Mouse (Mus musculus): ENCODE results near the gene S1pr1. TPM values are rescaled to one million over a fixed set of nuclear protein-coding genes. Genes with fewer than 3 reads are reported as not detected.

The S1pr1 gene
- polyA plus RNA-seq, 1 experiment from 2014 or later: 39.9 TPM

DNA sequence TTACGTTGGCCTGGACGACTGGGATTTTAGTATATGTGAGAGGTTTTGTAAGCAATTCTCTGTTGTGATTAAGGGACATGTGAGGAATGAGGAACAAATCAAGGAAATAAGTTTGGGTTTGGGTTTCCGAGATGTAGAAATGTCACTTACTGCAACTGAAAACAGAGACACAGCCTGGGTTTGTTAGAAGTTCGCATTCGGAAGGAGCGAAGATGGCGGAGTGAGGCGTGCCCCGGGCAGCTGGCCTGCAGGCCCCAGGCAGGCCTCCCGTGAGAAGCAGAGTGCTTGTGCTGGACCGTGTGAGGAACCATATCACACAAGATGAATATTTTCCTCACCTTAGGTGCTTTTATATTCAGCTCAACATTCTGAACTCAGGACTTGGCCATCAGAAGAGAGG lies 30.2 kb upstream of the S1pr1 start:
- 98% methylated on average over 11 of the region's 11 CpGs for WGBS
- Histone ChIP-seq H3K9me3 (ENCODE audit: control insufficient read depth, low read length) (no peaks in the 10 kb centered on the region), H3K4me2 (ENCODE audit: low read length) (no peak overlapping the region), H3K36me3 (ENCODE audit: control insufficient read depth, insufficient read depth, low read length) (no peaks in the 10 kb centered on the region), H3K27ac (ENCODE audit: low read depth, low read length) (no peak overlapping the region), H3K27me3 (replicated peaks; ENCODE audit: control insufficient read depth, insufficient read depth, low read length) (no peaks in the 10 kb centered on the region), H3K4me1 (ENCODE audit: control insufficient read depth, insufficient read depth, low read depth, low read length) (no peaks in the 10 kb centered on the region), H3K9ac (ENCODE audit: low read depth, low read length) (no peak overlapping the region), H3K4me3 (ENCODE audit: low read length) (no peak overlapping the region)
- no peak for ATAC-seq

DNA sequence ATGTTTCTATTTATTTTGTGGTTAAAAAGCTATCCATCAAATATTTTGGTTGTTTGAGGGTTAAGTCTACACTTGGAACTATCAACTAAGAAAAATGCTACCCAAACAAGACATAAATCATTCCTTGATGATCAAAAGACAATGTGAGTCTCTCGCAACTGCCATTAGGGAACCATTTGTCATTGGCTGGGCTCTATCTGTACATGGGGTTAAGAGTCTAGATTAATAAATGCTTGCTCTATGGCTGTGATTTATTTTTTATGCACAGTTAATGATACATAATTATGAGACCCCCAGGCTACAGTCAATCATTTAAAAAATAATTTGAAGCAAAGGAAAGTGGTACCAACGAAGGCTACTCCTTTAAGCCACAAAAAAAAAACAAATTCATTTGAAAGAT lies 23.7 kb upstream of the S1pr1 start:
- ATAC-seq: no peak
- Histone ChIP-seq H3K36me3 (ENCODE audit: control insufficient read depth, insufficient read depth, low read length) (no peaks in the 10 kb centered on the region), H3K9ac (ENCODE audit: low read depth, low read length) (no peak overlapping the region), H3K4me1 (ENCODE audit: control insufficient read depth, insufficient read depth, low read depth, low read length) (peaks cover 3% of the 10 kb centered on the region), H3K9me3 (ENCODE audit: control insufficient read depth, low read length) (no peaks in the 10 kb centered on the region), H3K4me2 (ENCODE audit: low read length) (no peak overlapping the region), H3K4me3 (ENCODE audit: low read length) (no peak overlapping the region), H3K27me3 (replicated peaks; ENCODE audit: control insufficient read depth, insufficient read depth, low read length) (no peaks in the 10 kb centered on the region), H3K27ac (ENCODE audit: low read depth, low read length) (no peak overlapping the region)
- 32% methylated on average over 2 of the region's 2 CpGs for WGBS

DNA sequence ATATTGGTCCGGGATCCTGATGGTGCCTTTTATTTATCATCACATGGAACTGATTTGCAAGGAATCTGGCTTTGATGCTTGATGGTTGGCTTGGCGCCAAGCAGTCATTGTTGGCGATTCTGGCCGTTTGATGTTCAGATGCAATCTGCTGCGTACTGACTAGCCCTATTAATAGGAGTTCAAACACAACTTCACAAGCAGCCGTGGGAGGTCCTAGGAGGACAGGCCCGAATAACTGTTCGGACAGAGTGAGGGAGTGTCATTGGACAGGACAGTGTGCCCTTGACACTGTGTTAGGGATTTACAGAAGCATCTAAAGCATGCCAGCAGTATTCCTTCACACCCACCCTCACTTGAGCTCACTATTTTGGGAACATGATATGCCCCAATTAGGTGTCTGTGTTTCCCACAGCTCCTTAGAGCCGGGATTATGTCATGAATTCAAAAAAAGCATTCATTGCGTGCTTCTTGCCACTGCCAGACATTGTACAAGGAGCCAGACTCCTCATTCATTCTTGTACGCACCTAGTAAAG lies 23.0 kb upstream of the S1pr1 start:
- Histone ChIP-seq H3K9me3 (ENCODE audit: control insufficient read depth, low read length) (no peaks in the 10 kb centered on the region), H3K27ac (ENCODE audit: low read depth, low read length) (no peak overlapping the region), H3K4me1 (ENCODE audit: control insufficient read depth, insufficient read depth, low read depth, low read length) (peaks cover 3% of the 10 kb centered on the region), H3K4me2 (ENCODE audit: low read length) (no peak overlapping the region), H3K9ac (ENCODE audit: low read depth, low read length) (no peak overlapping the region), H3K27me3 (replicated peaks; ENCODE audit: control insufficient read depth, insufficient read depth, low read length) (no peaks in the 10 kb centered on the region), H3K36me3 (ENCODE audit: control insufficient read depth, insufficient read depth, low read length) (no peaks in the 10 kb centered on the region), H3K4me3 (ENCODE audit: low read length) (no peak overlapping the region)
- 32% methylated on average over 11 of the region's 11 CpGs for WGBS
- ATAC-seq: no peak

DNA sequence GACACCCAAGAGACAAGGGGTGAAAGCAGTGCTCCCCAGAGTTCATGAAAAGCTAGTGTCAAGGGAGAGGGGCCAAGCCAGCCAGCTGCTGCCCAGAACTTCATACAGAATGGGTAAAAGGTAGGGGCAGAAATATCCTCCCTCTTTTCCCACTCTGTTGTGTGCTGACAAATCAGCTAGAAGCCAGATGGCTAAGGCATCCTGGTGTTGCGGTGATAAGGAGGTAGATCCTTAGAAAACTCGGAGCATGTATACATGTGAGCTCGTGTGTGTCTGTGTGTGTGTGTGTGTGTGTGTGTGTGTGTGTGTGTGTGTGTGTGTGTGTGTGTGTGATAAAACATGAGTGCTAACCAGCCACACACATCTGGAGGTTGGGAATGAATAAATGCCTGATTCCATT lies 20.7 kb upstream of the S1pr1 start:
- WGBS: 80% methylated on average over 3 of the region's 3 CpGs
- no peaks in the 10 kb centered on the region for H3K9me3 ChIP-seq (ENCODE audit: control insufficient read depth, low read length)
- H3K4me2 ChIP-seq (ENCODE audit: low read length): no peak overlapping the region
- ATAC-seq: no peak
- no peak overlapping the region for H3K4me3 ChIP-seq (ENCODE audit: low read length)
- H3K4me1 ChIP-seq (ENCODE audit: control insufficient read depth, insufficient read depth, low read depth, low read length): peaks cover 3% of the 10 kb centered on the region
- no peak overlapping the region for H3K27ac ChIP-seq (ENCODE audit: low read depth, low read length)
- H3K9ac ChIP-seq (ENCODE audit: low read depth, low read length): no peak overlapping the region
- H3K27me3 ChIP-seq (replicated peaks; ENCODE audit: control insufficient read depth, insufficient read depth, low read length): no peaks in the 10 kb centered on the region
- H3K36me3 ChIP-seq (ENCODE audit: control insufficient read depth, insufficient read depth, low read length): no peaks in the 10 kb centered on the region

DNA sequence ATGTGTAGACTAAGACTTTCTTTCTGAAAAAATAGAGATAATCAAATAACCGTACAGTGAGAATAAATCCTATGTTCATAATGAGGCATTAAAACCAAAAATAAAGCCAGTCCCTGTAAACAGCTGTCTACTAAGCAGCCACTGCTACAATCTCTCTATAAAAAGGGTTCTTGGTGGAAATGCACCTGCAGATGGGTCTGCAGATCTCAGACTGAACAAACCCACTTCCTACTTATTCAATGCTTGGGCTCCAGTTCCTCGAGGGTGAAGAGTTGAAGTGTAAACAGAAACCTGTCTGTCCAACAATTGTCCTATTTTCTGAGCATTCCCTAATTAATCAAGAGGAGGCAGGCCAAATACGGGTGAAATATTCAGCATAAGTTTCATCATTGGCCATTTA lies 20.0 kb upstream of the S1pr1 start:
- no peak for ATAC-seq
- Histone ChIP-seq H3K9me3 (ENCODE audit: control insufficient read depth, low read length) (no peaks in the 10 kb centered on the region), H3K27ac (ENCODE audit: low read depth, low read length) (no peak overlapping the region), H3K36me3 (ENCODE audit: control insufficient read depth, insufficient read depth, low read length) (no peaks in the 10 kb centered on the region), H3K4me3 (ENCODE audit: low read length) (no peak overlapping the region), H3K9ac (ENCODE audit: low read depth, low read length) (no peak overlapping the region), H3K27me3 (replicated peaks; ENCODE audit: control insufficient read depth, insufficient read depth, low read length) (no peaks in the 10 kb centered on the region), H3K4me2 (ENCODE audit: low read length) (no peak overlapping the region), H3K4me1 (ENCODE audit: control insufficient read depth, insufficient read depth, low read depth, low read length) (peaks cover 3% of the 10 kb centered on the region)
- WGBS: 79% methylated on average over 3 of the region's 3 CpGs

DNA sequence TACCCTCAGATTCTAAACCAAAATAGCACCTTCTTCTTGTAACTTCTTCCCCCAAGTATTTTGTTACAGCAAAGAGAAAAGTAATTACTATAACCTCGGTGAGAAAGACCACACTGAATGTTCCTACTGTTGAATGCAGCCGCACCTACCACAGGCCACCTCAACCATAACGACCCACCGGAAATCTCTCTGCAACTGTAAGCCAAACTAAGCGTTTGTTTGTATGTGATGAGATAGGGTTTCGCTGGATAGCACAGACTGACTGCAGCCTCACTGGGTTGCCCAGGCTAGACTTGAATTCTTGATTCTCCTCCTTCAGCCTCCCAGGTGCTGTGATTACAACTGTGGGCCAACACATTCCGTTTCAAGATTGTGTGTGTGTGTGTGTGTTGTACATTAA lies 15.5 kb upstream of the S1pr1 start:
- Histone ChIP-seq H3K4me2 (ENCODE audit: low read length) (no peak overlapping the region), H3K36me3 (ENCODE audit: control insufficient read depth, insufficient read depth, low read length) (no peaks in the 10 kb centered on the region), H3K27ac (ENCODE audit: low read depth, low read length) (no peak overlapping the region), H3K4me3 (ENCODE audit: low read length) (no peak overlapping the region), H3K9ac (ENCODE audit: low read depth, low read length) (no peak overlapping the region), H3K27me3 (replicated peaks; ENCODE audit: control insufficient read depth, insufficient read depth, low read length) (no peaks in the 10 kb centered on the region), H3K4me1 (ENCODE audit: control insufficient read depth, insufficient read depth, low read depth, low read length) (no peaks in the 10 kb centered on the region), H3K9me3 (ENCODE audit: control insufficient read depth, low read length) (no peaks in the 10 kb centered on the region)
- no peak for ATAC-seq
- 94% methylated on average over 7 of the region's 7 CpGs for WGBS

DNA sequence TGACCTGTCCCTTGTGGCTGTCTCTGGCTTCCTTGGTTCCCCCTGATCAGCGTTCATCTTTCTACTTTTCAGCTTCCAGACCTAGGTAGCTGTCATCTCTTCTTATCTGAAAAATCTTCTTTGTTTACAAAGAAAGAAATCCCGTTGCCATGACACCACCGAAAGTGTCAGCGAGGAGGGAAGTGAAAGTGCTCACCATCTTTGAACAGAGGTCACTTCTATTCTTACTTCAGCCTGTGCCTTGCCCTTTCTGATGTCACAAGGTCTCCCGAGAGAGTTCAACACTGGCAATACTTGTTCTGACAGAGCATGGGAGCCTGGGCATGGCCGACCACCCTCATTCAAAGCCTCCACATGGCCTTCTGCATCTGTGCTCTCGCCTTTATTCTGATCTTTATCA lies 14.3 kb upstream of the S1pr1 start:
- H3K4me1 ChIP-seq (ENCODE audit: control insufficient read depth, insufficient read depth, low read depth, low read length): no peaks in the 10 kb centered on the region
- ATAC-seq: no peak
- WGBS: 74% methylated on average over 7 of the region's 7 CpGs

DNA sequence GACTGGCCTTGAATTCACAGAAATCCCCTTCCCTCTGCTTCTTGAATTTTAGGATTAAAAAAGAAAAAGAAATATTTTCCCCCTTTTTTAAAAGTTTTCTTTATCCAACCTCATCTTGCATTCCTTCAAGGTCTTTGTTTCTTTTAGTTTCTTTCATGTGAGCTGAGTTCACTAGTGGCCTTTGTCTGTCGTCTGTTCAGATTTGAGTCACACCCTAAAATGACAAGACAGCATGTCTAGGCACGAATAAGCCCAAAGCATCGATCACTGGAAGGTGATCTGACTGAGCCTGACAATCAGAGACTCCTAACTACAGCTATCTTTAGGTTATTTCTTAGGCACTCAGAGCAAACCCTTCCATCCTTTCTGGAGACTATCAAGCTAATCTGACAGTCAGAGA lies 13.3 kb upstream of the S1pr1 start:
- Histone ChIP-seq H3K27ac (ENCODE audit: low read depth, low read length) (no peak overlapping the region), H3K4me1 (ENCODE audit: control insufficient read depth, insufficient read depth, low read depth, low read length) (no peaks in the 10 kb centered on the region), H3K4me2 (ENCODE audit: low read length) (no peak overlapping the region), H3K27me3 (replicated peaks; ENCODE audit: control insufficient read depth, insufficient read depth, low read length) (no peaks in the 10 kb centered on the region), H3K4me3 (ENCODE audit: low read length) (no peak overlapping the region), H3K9me3 (ENCODE audit: control insufficient read depth, low read length) (no peaks in the 10 kb centered on the region), H3K36me3 (ENCODE audit: control insufficient read depth, insufficient read depth, low read length) (no peaks in the 10 kb centered on the region), H3K9ac (ENCODE audit: low read depth, low read length) (no peak overlapping the region)
- no peak for ATAC-seq
- whole genome bisulfite sequencing: 56% methylated on average over 3 of the region's 3 CpGs

More for the DNA sequence above, 14.3 kb upstream of the S1pr1 start:
- Histone ChIP-seq H3K9me3 (ENCODE audit: control insufficient read depth, low read length) (no peaks in the 10 kb centered on the region), H3K9ac (ENCODE audit: low read depth, low read length) (no peak overlapping the region), H3K4me3 (ENCODE audit: low read length) (no peak overlapping the region), H3K27me3 (replicated peaks; ENCODE audit: control insufficient read depth, insufficient read depth, low read length) (no peaks in the 10 kb centered on the region), H3K4me2 (ENCODE audit: low read length) (no peak overlapping the region), H3K27ac (ENCODE audit: low read depth, low read length) (no peak overlapping the region), H3K36me3 (ENCODE audit: control insufficient read depth, insufficient read depth, low read length) (no peaks in the 10 kb centered on the region)

DNA sequence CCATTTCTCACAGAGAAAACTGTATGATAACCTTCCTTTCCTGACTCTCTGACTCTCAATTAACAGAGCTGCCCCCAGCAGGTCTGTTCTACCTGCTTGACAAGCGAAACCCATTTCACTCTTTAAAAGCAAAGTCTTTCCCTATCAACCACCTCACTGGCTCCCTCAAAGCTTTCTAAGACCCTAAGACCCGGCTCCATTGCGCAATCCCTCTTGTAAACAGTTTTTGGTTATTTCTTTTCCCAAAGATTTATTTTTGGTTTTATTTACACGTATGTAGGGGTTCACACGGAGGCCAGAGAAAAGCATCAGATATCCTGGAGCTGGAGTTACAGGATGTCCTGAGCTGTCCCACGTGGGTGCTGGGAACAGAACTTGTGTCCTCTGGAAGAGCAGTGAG lies 4.0 kb upstream of the S1pr1 start:
- no peak overlapping the region for H3K9ac ChIP-seq (ENCODE audit: low read depth, low read length)
- no peak overlapping the region for H3K4me2 ChIP-seq (ENCODE audit: low read length)
- no peaks in the 10 kb centered on the region for H3K36me3 ChIP-seq (ENCODE audit: control insufficient read depth, insufficient read depth, low read length)
- no peak for ATAC-seq
- no peak overlapping the region for H3K4me3 ChIP-seq (ENCODE audit: low read length)
- H3K27ac ChIP-seq (ENCODE audit: low read depth, low read length): no peak overlapping the region
- peaks cover 2% of the 10 kb centered on the region; the same call in 1 of the 2 replicates for H3K4me1 ChIP-seq (ENCODE audit: control insufficient read depth, insufficient read depth, low read depth, low read length)
- 83% methylated on average over 6 of the region's 6 CpGs for WGBS
- H3K27me3 ChIP-seq (replicated peaks; ENCODE audit: control insufficient read depth, insufficient read depth, low read length): no peaks in the 10 kb centered on the region
- no peaks in the 10 kb centered on the region for H3K9me3 ChIP-seq (ENCODE audit: control insufficient read depth, low read length)

Measured in hindbrain, embryonic 16.5 days (tissue).